Mouse (Mus musculus): ENCODE results near the gene Rhox3a2.
"Not testable (repeated sequence)": the region's sequence is repeated elsewhere in the genome, so short reads cannot be mapped to it uniquely, and the experiment has no call there.

DNA sequence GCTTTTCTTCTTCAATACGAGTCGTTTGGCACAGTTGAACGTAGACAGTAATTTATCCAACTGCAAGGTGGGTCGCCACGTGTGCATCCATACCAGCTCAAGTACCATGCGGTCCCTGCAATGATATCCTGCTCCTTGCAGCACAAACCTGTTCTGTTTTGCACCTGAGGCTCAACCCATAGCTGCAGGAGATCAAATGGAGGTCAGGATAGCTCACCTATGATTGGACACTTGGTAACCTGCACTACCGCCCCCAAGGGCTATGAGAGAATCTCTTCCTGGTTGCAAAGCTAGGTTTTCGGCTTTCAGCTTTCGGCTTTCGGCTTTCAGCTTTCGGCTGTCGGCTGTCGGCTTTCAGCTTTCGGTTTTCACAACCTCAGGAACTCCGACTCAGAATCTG, 52.4 kb downstream of the Rhox3a2 start, which contains the start of gene Rhox4b:
- TF ChIP-seq POLR2A (IDR thresholded peaks at IDR 0.05; ENCODE audit: borderline replicate concordance, extremely low read depth, insufficient read depth, insufficient read length, poor library complexity, severe bottlenecking); CTCF (IDR thresholded peaks at IDR 0.05; ENCODE audit: borderline replicate concordance, extremely low read depth, insufficient read depth, insufficient read length): not testable (repeated sequence)

All from brain, embryonic 14.5 days (tissue).